Mouse (Mus musculus) heart, postnatal 4 days (tissue): ENCODE measurements around the gene Tmed1. TPM values are rescaled to one million over a fixed set of nuclear protein-coding genes. Genes with fewer than 3 reads are reported as not detected.
"Not testable (repeated sequence)": the region's sequence is repeated elsewhere in the genome, so short reads cannot be mapped to it uniquely, and the experiment has no call there.

Experiments used
- DNase-seq: peaks from one replicate; pipeline ENCODE4 v3.0.0; 2021
- total RNA-seq, 2 experiments: library from RNA; stranded (reverse); gene quantifications; 2 replicates each; pipeline ENCODE4 v1.2.3; 2021

The Tmed1 gene
- total RNA-seq = 10 to 100 TPM; 38.6 to 46.3 TPM

- peak; percentile 96 for DNase-seq
These were observed at the start of gene Tmed1 for GRCm38 (mm10) chr9:21509772-21510688. Gene Tmed1 (minus strand): TSS chr9:21510252.

GRCm38 (mm10) chr9:21559151-21559550, 49.1 kb upstream of the Tmed1 start:
- no peak for DNase-seq

DNA sequence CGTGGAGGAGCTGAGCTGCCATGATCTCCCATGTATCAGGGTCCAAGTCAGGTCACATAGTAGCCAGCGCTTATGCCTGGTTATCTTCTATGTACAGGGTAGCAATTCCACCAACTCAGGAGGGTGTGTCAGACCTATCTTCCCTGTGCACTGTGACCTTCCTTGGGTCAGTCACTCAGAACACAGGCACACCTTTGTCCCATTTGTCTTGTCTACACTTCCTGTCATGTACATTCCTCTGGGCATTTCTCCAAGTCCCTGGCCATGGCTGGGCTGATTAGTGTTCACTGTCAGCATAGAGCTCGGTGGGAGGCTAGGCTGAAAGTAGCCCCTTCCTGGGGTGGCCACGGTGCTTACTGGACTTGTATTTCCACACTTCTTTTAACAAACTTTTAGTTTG, 48.3 kb upstream of the Tmed1 start:
- peak; percentile 53 for DNase-seq

GRCm38 (mm10) chr9:21557556-21557955, 47.5 kb upstream of the Tmed1 start:
- DNase-seq = no peak

DNA sequence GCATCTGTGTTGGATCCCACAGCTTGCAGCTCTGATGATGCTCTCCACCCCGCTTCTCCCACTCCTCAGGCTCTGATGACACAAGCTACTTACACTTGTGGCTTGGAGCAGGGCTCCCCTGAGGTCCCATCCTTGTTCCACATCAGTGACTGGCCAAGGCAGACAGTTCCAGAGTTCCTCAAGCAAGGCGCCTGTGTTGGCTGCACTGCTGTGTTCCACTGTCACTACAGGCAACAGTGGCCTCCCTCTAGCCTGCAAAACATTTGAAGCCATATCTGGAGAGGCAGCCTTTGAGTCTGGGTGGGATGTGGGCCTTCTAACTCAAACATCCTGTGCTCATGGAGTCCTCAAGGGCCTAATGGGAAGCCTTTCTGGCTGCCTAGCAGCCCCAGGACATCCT, 46.9 kb upstream of the Tmed1 start:
- DNase-seq = no peak

DNA sequence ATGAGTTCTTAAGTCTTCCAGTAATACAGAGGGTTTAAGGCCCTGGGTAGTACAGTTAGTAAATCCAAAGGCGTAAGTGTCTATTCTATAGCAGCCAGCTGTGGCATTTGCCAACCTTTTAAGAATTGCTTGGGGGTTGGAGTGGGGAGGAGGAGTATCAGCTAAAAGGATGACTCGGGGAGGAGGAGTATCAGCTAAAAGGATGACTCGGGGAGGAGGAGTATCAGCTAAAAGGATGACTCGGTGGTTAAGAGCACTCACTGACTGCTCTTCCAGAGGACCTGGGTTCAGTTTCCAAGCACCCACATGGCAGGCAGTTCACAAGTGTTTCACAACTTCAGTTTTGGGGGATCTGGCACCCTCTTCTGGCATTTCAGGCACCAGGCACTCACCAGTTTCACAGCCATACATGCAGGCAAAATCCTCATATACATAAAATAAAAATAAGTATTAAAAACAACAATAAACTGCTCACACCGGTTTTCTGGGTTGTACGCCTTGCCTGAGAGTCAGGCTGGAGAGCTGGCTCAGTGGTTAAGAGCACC, 45.2 kb upstream of the Tmed1 start:
- DNase-seq = no peak

- no peak for DNase-seq
These were observed 43.7 kb upstream of the Tmed1 start for GRCm38 (mm10) chr9:21553607-21554273.

DNA sequence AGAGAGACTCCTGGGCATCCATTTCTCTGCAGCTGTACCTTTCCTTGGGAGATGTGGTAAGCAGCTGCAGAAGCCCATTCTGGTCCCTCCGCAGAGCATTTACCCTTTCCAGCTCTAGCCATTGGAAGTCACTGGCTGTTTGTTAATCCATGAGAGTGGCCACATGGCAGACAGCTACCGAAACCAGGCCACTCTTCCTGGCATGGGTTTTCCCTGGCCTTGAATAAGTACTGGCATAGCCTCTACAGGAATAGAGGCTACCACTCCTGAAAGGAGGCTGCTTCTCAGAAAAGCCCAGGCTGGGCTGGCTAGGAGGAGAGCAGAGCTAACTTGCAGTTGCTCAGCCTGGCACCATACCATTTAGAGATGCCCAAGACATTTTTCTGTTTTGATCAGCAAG, 41.0 kb upstream of the Tmed1 start:
- no peak for DNase-seq

DNA sequence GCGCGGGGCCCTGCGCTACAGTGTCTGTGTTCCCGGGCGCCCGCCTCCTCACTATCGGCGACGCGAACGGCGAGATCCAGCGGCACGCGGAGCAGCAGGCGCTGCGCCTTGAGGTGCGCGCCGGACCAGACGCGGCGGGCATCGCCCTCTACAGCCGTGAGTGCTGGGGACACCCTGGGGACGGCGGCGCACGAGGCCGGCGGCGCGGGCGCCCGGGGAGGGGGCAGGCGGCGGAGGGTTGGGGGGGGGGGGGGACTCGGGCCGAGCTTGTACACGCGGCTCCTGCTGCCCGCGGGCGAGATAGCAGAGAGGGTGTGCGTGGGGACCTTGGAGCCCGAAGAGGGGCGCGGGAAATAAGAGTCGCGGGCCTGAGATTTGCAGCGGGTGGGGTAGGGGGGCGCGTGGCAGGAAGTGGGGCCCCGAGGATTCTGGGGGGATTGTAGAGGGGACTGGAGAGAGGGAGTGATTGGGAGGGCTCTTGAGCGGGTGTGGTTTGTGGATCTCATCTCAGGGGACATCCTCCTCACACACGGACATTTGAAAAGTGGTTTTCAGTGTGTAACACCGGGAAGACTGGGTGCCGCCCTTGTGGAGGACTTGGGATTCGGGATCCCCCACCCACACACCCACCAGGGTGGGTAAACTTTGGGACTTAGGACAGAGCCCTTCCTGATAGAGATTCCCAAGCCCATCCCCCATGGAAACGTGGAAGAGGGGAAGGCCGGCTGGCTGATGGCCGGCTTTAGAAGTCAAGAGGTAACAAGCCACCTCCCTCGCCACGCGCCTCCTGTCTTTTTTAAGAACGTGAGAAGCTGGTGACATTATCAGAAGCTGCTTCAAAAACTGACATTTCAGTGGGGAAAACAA, 37.3 kb upstream of the Tmed1 start:
- DNase-seq = peak; percentile 55

GRCm38 (mm10) chr9:21546789-21547074, 36.7 kb upstream of the Tmed1 start, which contains the start of gene Carm1:
Gene Carm1 (plus strand): TSS chr9:21546894.
- peak; percentile 71 for DNase-seq

DNA sequence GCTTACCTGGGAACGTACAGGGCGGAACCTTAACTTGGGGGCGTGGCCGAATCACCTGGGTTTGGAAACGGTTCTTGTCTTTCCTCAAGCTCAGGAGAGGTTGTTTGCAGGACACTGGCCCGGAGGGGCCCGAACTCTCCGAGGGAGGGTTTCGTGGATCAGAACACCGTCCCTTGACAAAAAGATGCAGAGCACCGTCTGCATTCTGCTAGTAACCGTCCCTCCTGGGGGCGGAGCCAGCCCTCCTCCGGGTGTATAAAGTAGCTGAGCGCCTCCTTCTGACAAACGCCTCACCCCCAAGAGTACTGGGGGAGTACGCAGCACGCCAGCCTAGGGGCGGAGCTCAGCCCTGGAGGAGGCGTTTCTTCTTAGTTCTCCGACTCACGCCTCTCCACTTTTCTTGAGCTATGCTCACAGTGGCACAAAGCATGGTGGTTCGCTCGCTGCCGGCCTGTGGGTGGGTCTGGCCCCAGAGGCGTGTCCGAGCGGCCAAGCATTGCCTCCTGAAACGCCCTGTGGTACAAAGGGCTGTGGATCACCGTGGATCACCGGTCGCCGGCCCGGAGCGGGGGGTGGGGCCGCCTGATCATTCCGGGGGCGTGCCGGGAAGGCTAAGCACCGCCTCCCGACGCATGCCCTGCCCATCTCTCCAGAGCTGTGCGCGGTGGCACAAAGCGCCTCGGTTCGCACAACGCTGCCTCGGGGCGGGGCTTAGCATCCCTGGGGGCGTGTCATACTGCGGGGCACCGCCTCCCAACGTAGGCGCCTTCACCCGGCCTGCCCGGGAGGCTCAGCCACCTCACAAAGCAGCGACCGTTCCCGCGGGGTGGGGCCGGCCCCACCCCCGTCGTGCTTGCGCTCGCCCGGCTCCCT, 36.1 kb upstream of the Tmed1 start:
- peak; percentile 100 for DNase-seq

DNA sequence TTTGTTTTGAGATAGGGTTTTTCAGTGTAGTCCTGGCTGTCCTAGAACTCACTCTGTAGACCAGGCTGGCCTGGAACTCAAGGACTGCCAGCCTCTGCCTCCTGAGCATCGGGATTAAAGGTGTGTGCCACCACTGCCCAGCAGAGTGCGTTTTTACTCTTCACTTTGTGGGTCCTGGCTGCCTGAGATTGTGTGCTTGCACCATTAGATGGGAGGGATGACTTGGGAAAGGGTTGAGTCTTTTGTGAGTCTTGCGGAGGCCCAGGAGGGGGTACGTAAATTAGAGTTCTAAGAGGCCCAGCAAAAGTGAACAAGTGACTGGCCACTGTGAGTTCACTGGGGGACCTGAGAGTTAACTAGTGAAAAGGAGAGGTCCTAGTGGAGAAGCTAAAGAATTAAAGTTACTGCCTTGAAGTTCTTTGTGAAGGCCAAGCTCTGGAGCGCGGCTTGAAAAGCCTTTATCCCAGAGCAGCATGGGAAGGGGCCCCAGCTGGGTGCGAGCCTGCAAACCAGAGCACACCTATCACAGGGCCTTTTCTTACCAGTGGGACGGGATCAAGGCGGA, 35.4 kb upstream of the Tmed1 start:
- DNase-seq = no peak

DNA sequence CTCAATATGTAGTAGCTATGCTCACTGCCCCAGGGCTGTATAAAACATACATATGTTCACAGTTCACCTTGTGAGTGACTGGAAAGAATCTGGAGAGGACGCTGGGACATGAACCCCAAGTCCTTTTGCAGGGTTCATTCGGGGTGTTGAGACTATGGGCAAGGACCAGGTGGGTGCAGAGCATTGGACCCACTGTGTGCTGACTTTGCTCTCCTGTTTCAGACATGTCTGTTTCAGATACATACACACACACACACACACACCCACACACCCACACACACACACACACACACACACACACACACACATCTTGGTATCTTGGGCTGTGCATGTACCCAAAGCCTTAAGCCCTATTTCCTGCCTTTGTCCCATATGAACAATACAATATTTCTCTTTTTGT, 31.9 kb upstream of the Tmed1 start:
- DNase-seq = not testable (repeated sequence)

- no peak for DNase-seq
These were observed 30.1 kb upstream of the Tmed1 start for GRCm38 (mm10) chr9:21539981-21540753.

GRCm38 (mm10) chr9:21537009-21537408, 27.0 kb upstream of the Tmed1 start:
- DNase-seq = no peak

DNA sequence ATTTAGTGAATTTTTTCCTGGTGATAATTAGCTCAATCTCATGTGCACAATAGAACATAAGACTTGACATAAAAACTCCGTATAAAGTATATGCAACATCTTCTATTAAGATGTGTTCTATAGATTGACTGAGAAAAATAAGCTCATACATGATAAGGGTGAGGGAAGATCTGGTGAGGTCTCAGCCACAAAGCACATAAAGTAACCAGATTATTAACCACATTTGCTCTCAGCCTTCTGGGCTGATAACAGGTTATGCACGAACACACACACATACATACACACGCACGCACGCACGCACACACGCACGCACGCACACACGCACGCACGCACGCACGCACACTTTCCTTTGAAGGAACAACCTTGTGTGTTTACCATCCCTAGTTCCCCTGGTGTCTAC, 26.4 kb upstream of the Tmed1 start:
- no peak for DNase-seq

- DNase-seq = no peak
These were observed 17.9 kb upstream of the Tmed1 start for GRCm38 (mm10) chr9:21527917-21528324.

DNA sequence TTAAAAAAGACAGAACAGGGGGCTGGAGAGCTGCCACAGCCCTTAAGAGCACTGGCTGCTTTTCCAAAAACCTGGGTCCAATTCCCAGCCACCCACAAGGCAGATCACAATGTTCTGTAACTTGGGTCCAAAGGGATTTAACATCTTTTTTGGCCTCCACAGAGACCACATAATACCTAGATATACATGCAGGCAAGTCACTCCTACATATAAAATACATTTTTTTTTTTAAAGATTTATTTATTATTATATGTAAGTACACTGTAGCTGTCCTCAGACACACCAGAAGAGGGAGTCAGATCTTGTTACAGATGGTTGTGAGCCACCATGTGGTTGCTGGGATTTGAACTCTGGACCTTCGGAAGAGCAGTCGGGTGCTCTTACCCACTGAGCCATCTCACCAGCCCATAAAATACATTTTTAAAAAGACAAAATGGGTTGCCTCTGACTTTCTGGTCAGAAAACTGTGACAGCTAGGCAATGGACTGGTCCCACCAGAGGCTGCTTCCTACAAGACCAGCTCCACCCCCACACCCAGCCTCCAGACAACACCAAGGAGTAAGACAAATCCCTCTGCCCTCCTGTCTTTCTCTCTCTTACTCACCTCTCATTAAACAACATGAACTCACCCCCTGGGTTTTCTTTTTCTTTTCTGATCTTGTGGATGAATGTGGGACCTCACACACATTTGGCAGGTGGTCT, 17.2 kb upstream of the Tmed1 start:
- DNase-seq = no peak

GRCm38 (mm10) chr9:21526634-21526944, 16.5 kb upstream of the Tmed1 start:
- no peak for DNase-seq
